Mouse (Mus musculus) G1E (cell line): Measurements from ENCODE around the gene 1700037H04Rik. TPM values are rescaled to one million over a fixed set of nuclear protein-coding genes. Genes with fewer than 3 reads are reported as not detected.

ENCODE experiments used
- ATAC-seq: 2 replicates; pipeline ENCODE4 v1.8.0; 2016; ENCODE audit warnings: mild to moderate bottlenecking; ENCODE audit not compliant: insufficient number of reproducible peaks, poor library complexity, low FRiP score, severe bottlenecking; ENCODE audit errors: extremely low read depth
- DNase-seq: peaks from one replicate; pipeline ENCODE4 v3.0.0; 2012; ENCODE audit warnings: low spot score
- H3K27me3 ChIP-seq: 2 replicates; pipeline ENCODE4 v1.6.1; 2012; ENCODE audit warnings: mild to moderate bottlenecking, low read length, inconsistent platforms; ENCODE audit not compliant: insufficient read depth
- H3K36me3 ChIP-seq: replicated peaks from 2 replicates; pipeline ENCODE3; 2012; ENCODE audit warnings: mild to moderate bottlenecking, inconsistent platforms
- H3K4me1 ChIP-seq: 2 replicates; pipeline ENCODE4 v1.6.1; 2012; ENCODE audit warnings: low read depth, low read length, inconsistent platforms, mixed read lengths; ENCODE audit not compliant: insufficient read depth
- H3K4me3 ChIP-seq: 2 replicates; pipeline ENCODE4 v1.5.1; 2012; ENCODE audit warnings: low read depth, mild to moderate bottlenecking, inconsistent platforms, low read length, moderate library complexity, mixed read lengths
- H3K9me3 ChIP-seq: replicated peaks from 2 replicates; pipeline ENCODE4 v1.6.1; 2012; ENCODE audit warnings: inconsistent platforms
- CTCF ChIP-seq: IDR thresholded peaks from 2 replicates; pipeline ENCODE4 v1.5.1; 2012; ENCODE audit warnings: low read depth, low read length, inconsistent platforms, mixed read lengths
- GATA1 ChIP-seq: IDR thresholded peaks from 2 replicates; pipeline ENCODE4 v1.6.1; 2012; ENCODE audit warnings: borderline replicate concordance, low read length, inconsistent platforms, mixed read lengths
- GATA2 ChIP-seq: IDR thresholded peaks from 2 replicates; pipeline ENCODE4 v1.6.1; 2012; ENCODE audit warnings: low read depth, low read length, inconsistent platforms, borderline replicate concordance
- POLR2AphosphoS5 ChIP-seq: IDR thresholded peaks from 2 replicates; pipeline ENCODE4 v1.6.1; 2012; ENCODE audit warnings: low read depth, low read length, inconsistent platforms; ENCODE audit not compliant: insufficient replicate concordance
- TAL1 ChIP-seq: conservative IDR thresholded peaks from 2 replicates; pipeline ENCODE4 v1.6.1; 2012; ENCODE audit warnings: low read depth, low read length, inconsistent platforms, mixed read lengths
- polyA plus RNA-seq: library from polyadenylated mRNA; stranded (reverse); fragments of >175 nt; gene quantifications from 2 replicates; pipeline ENCODE4 v1.2.3, GENCODE M21; 2012
- total RNA-seq, 2 experiments: library from RNA; stranded (forward) in 1 of 2; stranded (reverse) in 1 of 2; fragments of 200-1000 nt in 1 of 2; fragments of >200 nt in 1 of 2; fragmentation: Nextera tagmentation in 1 of 2; gene quantifications; 2 replicates each; pipeline ENCODE4 v1.2.3; 2014 to 2017

The 1700037H04Rik gene
- total and polyA plus RNA-seq, 3 experiments: 30.2 to 155 (median 98.7) TPM

DNA sequence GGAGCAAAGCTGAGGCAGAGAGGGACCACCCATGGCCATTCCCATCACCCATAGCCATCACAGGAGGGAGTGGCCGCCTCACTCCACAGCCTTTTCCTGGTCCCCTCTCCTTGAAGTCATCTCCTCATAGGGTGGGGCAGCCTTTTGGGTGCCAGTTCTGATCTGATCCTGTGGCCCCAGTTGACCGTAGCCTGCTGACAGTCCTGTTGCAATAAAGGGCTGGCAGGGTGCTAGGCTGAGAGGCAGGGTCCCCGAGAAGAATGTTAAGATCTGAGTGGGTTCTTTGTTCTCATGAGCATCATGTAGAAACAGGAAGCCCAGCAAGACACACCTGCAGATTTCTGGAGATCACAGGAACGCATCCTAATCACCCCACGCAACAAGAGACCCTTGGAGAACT lies 31.7 kb downstream of the 1700037H04Rik start:
- no peaks in the 10 kb centered on the region for H3K9me3 ChIP-seq
- DNase-seq (no peak), ATAC-seq (no peak)
- peaks cover 23% of the 10 kb centered on the region for H3K27me3 ChIP-seq
- TF ChIP-seq CTCF (no peak), POLR2AphosphoS5 (no peak), GATA2 (no peak), TAL1 (no peak), GATA1 (no peak)
- no peaks in the 10 kb centered on the region for H3K36me3 ChIP-seq
- peaks cover 75% of the 10 kb centered on the region for H3K4me1 ChIP-seq
- H3K4me3 ChIP-seq: peak overlapping the region; percentile 28; the same call in 1 of the 2 replicates

DNA sequence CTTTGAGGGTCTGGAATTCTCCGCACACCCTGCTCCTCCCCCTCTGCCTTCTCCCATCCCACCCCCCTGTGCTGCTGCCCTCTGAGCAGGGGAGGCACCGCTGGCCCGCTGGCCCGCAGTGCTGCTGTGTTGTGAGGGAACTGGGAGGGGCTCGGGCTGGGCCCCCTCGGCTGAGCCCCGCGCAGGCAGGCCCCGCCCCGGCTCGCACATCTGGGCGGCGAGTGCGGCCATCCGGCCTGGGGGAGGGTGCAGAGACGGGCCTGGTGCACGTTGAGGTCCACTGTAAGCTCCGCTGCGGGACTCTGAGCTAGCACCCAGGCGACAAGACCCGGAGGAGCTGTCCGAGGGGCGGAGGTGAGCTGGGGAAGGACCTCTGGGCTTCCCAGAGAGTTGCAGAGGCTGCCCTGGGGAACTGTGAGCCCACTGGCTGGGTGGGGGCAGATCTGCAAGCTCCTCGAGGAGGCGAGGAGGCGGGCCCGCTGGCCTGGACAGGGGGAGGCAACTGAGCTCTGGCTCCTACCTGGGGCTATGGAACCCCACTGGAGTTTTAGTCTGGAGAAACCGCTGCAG lies 32.6 kb downstream of the 1700037H04Rik start, which contains the start of gene Hspa12b:
Gene Hspa12b, plus strand, starts transcription at position 120 of the 570 bp plus-strand sequence.
- H3K4me3 ChIP-seq: peak within 1 kb of the TSS; percentile 72
- H3K27me3 ChIP-seq: peaks cover 29% of the 10 kb centered on the region
- peak; percentile 68 for DNase-seq

DNA sequence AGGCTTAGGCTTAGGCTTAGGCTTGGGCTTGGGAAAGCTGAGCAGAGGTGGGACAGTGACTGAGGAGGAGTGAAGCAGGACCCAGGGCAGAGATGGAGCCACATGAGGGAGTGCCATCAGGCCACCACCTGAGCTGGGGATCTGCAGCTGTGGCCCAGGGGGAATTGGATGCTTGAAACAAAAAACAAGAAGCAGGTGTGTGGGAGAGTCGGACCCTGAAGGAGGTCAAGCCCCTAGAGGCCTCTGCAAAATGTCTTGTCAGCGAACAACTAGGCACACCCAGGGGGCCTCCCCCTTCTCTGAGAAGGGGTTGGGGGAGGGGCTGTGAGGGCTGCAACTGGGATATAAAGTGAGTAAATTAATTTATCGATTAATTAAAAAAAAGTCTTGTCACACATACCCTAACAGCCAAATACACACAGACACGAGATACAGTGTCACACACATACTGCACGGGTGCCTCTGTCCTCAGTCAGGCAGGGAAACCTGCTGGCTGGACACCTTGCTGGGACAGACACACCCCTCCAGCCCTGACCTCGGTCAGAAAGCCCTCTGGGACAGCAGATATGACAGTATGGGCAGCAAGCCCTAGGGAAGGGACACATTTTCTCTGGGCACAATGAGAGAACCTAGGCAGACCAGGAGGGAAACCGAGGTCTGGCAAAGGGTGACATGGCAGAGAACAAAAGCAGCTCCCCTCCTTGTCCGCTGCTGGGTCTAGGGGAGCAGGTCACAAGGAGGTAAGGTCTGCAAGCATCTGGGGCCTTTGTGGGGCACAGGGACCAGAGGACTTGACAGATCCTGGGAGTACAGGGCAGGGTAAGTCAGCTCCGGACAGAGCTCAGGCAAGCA lies 33.7 kb downstream of the 1700037H04Rik start:
- Histone ChIP-seq H3K9me3 (no peaks in the 10 kb centered on the region), H3K4me1 (peaks cover 62% of the 10 kb centered on the region), H3K27me3 (peaks cover 29% of the 10 kb centered on the region), H3K4me3 (peak overlapping the region; percentile 28; the same call in 1 of the 2 replicates), H3K36me3 (no peaks in the 10 kb centered on the region)
- DNase-seq (no peak), ATAC-seq (no peak)
- TF ChIP-seq POLR2AphosphoS5 (no peak), GATA1 (no peak), GATA2 (no peak), TAL1 (no peak), CTCF (no peak)

More for the DNA sequence above, 32.6 kb downstream of the 1700037H04Rik start, which contains the start of gene Hspa12b:
- Histone ChIP-seq H3K4me1 (peaks cover 72% of the 10 kb centered on the region), H3K36me3 (no peaks in the 10 kb centered on the region), H3K9me3 (no peaks in the 10 kb centered on the region)
- TF ChIP-seq GATA2 (no peak), TAL1 (no peak), CTCF (no peak), GATA1 (no peak), POLR2AphosphoS5 (no peak)
- ATAC-seq: peak; percentile 55

DNA sequence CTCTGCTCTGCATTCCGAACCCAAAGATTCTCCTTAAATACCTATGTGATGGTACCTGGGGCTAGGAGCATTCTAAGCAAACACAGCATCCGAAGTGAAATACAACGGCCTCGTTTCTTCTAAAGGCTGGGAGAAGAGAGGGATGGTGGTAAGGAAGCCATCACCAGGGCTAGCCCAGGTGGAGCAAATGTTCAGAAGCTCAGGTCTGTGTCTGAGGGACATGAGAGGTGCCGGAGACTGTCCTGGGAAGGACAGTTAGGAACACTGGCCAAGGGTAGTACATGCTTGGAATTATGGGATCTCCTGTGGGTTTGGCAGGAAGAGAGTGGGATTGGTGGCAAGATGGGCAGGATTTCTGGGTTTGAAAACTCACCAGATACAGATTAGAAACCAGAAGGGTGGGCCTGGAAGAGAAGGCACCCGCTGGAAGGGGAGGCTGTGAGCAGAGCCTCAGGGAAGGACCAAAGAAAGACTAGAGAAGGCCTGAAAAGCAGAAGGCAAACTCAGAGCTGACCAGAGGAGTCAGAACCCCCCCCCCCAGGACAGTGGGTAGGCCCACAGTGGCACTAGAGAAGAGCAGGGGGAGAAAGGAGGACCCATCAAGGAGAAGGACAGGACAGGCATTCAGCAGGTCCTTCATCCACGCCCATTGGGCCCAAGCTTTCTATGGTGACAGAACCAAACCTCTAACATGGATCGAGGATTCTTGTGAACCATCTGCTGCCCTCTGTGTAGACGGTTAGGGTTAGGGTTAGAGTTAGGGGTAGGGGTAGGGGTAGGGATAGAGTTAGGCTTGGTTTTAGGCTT lies 34.5 kb downstream of the 1700037H04Rik start:
- H3K4me3 ChIP-seq: no peak overlapping the region; the same call in 1 of the 2 replicates
- no peak for TF ChIP-seq POLR2AphosphoS5
- TF ChIP-seq CTCF: no peak
- no peak for TF ChIP-seq GATA1
- TF ChIP-seq GATA2: no peak
- no peak for TF ChIP-seq TAL1
- no peak for ATAC-seq
- no peak for DNase-seq
- H3K4me1 ChIP-seq: peaks cover 60% of the 10 kb centered on the region
- no peaks in the 10 kb centered on the region for H3K36me3 ChIP-seq
- peaks cover 29% of the 10 kb centered on the region for H3K27me3 ChIP-seq
- no peaks in the 10 kb centered on the region for H3K9me3 ChIP-seq

DNA sequence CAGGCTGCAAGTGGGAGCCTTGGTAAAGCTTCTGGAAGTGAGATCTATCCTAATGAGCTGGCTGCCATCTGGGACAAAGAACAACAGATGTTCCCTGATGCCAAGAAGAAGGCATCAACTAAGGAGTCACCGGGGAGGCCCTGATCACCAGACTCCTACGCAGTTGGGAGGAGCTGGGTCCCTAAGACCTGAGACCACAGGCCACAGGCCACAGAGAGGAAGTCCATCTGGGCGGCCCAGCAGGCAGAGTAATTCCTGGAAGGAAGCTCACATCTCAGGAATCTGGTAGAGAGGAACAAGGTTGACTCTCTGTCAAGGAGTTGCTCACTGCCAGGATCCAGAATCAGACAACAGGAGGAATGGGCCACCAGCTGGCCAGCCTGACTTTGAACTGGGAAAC lies 35.7 kb downstream of the 1700037H04Rik start:
- TF ChIP-seq TAL1 (no peak), GATA2 (no peak), GATA1 (no peak), POLR2AphosphoS5 (no peak), CTCF (no peak)
- Histone ChIP-seq H3K36me3 (no peaks in the 10 kb centered on the region), H3K9me3 (no peaks in the 10 kb centered on the region), H3K4me1 (peaks cover 52% of the 10 kb centered on the region), H3K27me3 (peaks cover 28% of the 10 kb centered on the region), H3K4me3 (no peak overlapping the region)
- DNase-seq: no peak
- no peak for ATAC-seq
